Mouse (Mus musculus) spleen, postnatal 0 days (tissue): ENCODE data around the gene Tmem130. TPM values are rescaled to one million over a fixed set of nuclear protein-coding genes. Genes with fewer than 3 reads are reported as not detected.

ENCODE experiments used
- polyA plus RNA-seq: library from polyadenylated mRNA; unstranded; fragments of >200 nt; fragmentation: Nextera tagmentation; extraction: Ambion mirVana; gene quantifications from 2 replicates; pipeline ENCODE4 v1.2.1, GENCODE M21; 2015

The Tmem130 gene
- 0.05 TPM in 1 of 2 replicates, not detected in the other for polyA plus RNA-seq

DNA sequence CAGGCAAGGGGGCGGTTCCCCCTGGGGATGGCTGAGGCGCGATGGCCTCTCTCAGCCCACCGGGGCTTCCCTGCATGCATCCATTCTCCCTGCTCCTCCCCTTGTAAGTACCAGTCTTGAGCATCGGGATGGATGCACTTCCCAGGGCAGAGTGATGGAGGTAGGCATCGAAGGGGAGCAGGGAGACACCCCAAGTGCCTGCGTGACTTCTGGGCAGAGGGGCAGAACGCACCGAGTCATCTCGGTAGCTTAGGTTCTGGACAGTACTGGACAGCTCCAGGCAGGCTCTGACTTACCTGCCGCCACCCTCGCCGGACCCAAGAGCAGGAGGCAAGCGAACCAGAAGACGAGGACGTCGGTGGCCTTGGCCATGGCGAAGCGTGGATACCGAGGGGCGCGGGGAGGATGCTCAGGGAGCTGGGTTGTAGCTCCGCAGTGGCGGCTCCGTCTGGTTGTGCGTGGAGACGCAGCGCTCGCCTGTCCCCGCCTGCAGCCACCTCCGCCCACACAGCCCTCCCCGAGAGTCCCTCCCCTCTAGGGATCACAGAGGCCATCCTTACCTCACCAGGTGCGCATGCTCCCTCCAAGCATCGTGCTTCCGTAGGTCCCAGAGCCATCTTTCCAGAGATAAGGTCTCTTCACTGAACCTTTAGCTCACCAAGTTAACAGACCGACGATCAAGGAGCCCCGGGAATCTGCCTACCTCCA lies at the start of gene Tmem130:
Gene Tmem130 (minus strand): TSS at position 658 of the 708 bp plus-strand sequence.

DNA sequence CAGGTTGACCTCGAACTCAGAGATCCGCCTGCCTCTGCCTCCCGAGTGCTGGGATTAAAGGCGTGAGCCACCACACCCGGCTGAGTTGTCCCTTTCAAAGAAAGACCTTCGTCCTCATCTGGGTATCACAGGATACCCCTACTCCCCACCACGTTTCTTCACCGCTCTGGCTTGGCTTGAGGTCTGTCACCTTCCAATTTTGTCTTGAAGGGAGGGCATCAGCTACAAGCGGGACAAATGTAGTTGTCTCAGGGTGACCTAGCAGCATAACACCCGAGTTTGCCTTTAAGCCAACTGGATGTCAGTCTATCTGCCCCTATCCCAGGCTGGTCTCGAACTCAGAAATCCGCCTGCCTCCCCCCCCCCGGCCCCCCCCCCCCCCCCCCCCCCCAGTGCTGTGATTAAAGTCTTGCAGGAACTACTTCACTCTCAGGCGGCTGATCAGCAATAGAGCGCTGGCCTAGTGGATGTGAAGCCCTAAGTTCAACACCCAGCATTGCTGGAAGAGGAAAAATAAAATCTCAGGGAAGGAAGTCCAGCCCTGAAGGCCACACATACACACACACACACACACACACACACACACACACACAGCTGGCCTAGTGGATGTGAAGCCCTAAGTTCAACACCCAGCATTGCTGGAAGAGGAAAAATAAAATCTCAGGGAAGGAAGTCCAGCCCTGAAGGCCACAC lies 5.6 kb upstream of the Tmem130 start, which contains the start of gene Trrap:
Gene Trrap (plus strand): TSS at position 627 of the 693 bp plus-strand sequence.

Other genes starting within 250 kb of the Tmem130 start
- 0.05 TPM in 1 of 2 replicates, not detected in the other for gene Nptx2, start 215.9 kb downstream of the Tmem130 start, polyA plus RNA-seq
- 25.0 and 32.9 TPM in 2 replicates for gene Trrap, start 5.9 kb upstream of the Tmem130 start, polyA plus RNA-seq
- gene Smurf1, start 204.0 kb upstream of the Tmem130 start, polyA plus RNA-seq, result 4.6 and 5.1 TPM in 2 replicates